Mouse (Mus musculus) erythroblast, embryonic 14.5 days (primary cell): ENCODE measurements around the gene Lrrc52.

ENCODE experiments used
- GATA1 ChIP-seq: IDR thresholded peaks from 2 replicates; pipeline ENCODE4 v1.6.1; 2012; ENCODE audit warnings: low read length, inconsistent platforms, mixed read lengths
- TAL1 ChIP-seq: IDR thresholded peaks from 3 replicates; pipeline ENCODE4 v1.6.1; 2012; ENCODE audit warnings: low read length, inconsistent platforms, mixed read lengths

DNA sequence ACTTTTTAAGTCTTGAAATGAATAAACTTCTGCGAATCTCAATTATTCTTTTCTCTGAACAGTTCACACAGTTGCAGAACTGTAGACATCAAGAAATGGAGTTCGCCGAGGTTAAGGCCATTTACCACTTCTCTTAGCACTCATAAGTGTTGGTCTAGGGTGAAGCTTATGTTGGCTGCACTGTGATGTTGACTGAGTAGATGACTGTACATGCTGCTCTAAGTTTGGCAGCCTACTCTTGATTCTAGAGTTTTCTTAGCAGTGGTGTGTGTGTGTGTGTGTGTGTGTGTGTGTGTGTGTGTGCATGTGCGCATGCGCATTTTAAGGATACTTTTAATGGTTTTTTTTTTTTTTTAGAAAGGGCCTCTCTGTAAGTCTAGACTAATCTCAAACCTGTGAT, 21.4 kb upstream of the Lrrc52 start:
- TF ChIP-seq GATA1 (no peak), TAL1 (no peak)
